Mouse (Mus musculus): ENCODE data around the gene Prkcd. TPM values are rescaled to one million over a fixed set of nuclear protein-coding genes. Genes with fewer than 3 reads are reported as not detected.

Prkcd gene
- 23.6 TPM for polyA plus RNA-seq (2012; fragmentation: generic; extraction: Trizol)

GRCm38 (mm10) chr14:30625856-30626726 is at the start of gene Prkcd:
Gene Prkcd (minus strand): TSS chr14:30626210.
- Histone ChIP-seq H3K4me2 (ENCODE audit: low read depth) (peak within 1 kb of the TSS; percentile 65), H3ac (ENCODE audit: control insufficient read depth, insufficient read length) (peak within 1 kb of the TSS; percentile 45), H3K79me2 (ENCODE audit: control insufficient read depth, insufficient read depth) (peaks cover 23% of the 10 kb centered on the region), H3K27me3 (ENCODE audit: control insufficient read depth, insufficient read depth, insufficient read length) (no peaks in the 10 kb centered on the region), H3K4me3 (peak within 1 kb of the TSS; percentile 85), H3K36me3 (ENCODE audit: control insufficient read depth, insufficient read depth) (no peaks in the 10 kb centered on the region)
- TF ChIP-seq MYOD1 (IDR thresholded peaks at IDR 0.05; ENCODE audit: control insufficient read depth in 1 of 3, insufficient read length in 2 of 3, low read depth in 2 of 3) = peak in 1 of 3 experiments; percentile 53
- TF ChIP-seq REST (IDR thresholded peaks at IDR 0.05; ENCODE audit: insufficient read depth, insufficient read length) = no peak
- TF ChIP-seq POLR2AphosphoS2 (IDR thresholded peaks at IDR 0.05; ENCODE audit: insufficient read length, low read depth) = peak; percentile 52
- no peak for TF ChIP-seq TCF12 (IDR thresholded peaks at IDR 0.05; ENCODE audit: insufficient read depth, poor library complexity, severe bottlenecking)
- TF ChIP-seq MYOG (IDR thresholded peaks at IDR 0.05; ENCODE audit: control insufficient read depth in 1 of 3, insufficient read depth in 1 of 3, insufficient read length in 2 of 3, low read depth in 2 of 3) = peak in 2 of 3 experiments; percentile 31 to 57
- TF ChIP-seq E2F4 (IDR thresholded peaks at IDR 0.05; ENCODE audit: insufficient read depth) = no peak
- TF ChIP-seq POLR2A (IDR thresholded peaks at IDR 0.05; ENCODE audit: insufficient read length, low read depth) = peak; percentile 64

GRCm38 (mm10) chr14:30674947-30675346 is 48.9 kb upstream of the Prkcd start:
- no peak overlapping the region for H3ac ChIP-seq (ENCODE audit: control insufficient read depth, insufficient read length)

GRCm38 (mm10) chr14:30671986-30672312 is 45.9 kb upstream of the Prkcd start:
- Histone ChIP-seq H3K27me3 (ENCODE audit: control insufficient read depth, insufficient read depth, insufficient read length) (no peaks in the 10 kb centered on the region), H3K4me3 (no peak overlapping the region), H3K79me2 (ENCODE audit: control insufficient read depth, insufficient read depth) (no peaks in the 10 kb centered on the region), H3K36me3 (ENCODE audit: control insufficient read depth, insufficient read depth) (peaks cover 17% of the 10 kb centered on the region), H3K4me2 (ENCODE audit: low read depth) (no peak overlapping the region), H3ac (ENCODE audit: control insufficient read depth, insufficient read length) (no peak overlapping the region)
- TF ChIP-seq TCF12 (IDR thresholded peaks at IDR 0.05; ENCODE audit: insufficient read depth, poor library complexity, severe bottlenecking) = no peak
- no peak for TF ChIP-seq USF1 (IDR thresholded peaks at IDR 0.05; ENCODE audit: low read depth)
- no peak for TF ChIP-seq MAX (IDR thresholded peaks at IDR 0.05; ENCODE audit: low read depth)
- no peak for TF ChIP-seq POLR2A (IDR thresholded peaks at IDR 0.05; ENCODE audit: insufficient read length, low read depth)
- TF ChIP-seq TCF3 (IDR thresholded peaks at IDR 0.05; ENCODE audit: insufficient read length, low read depth) = no peak
- no peak for TF ChIP-seq SRF (IDR thresholded peaks at IDR 0.05; ENCODE audit: control insufficient read depth, insufficient read length, low read depth)
- TF ChIP-seq E2F4 (IDR thresholded peaks at IDR 0.05; ENCODE audit: insufficient read depth) = no peak
- no peak for TF ChIP-seq CEBPB (IDR thresholded peaks at IDR 0.05; ENCODE audit: insufficient read depth, poor library complexity, severe bottlenecking)
- no peak for TF ChIP-seq MYOG (IDR thresholded peaks at IDR 0.05; ENCODE audit: control insufficient read depth in 1 of 3, insufficient read depth in 1 of 3, insufficient read length in 2 of 3, low read depth in 2 of 3)

More at GRCm38 (mm10) chr14:30674947-30675346, 48.9 kb upstream of the Prkcd start:
- H3K36me3 ChIP-seq (ENCODE audit: control insufficient read depth, insufficient read depth) = peaks cover 21% of the 10 kb centered on the region
- H3K79me2 ChIP-seq (ENCODE audit: control insufficient read depth, insufficient read depth) = no peaks in the 10 kb centered on the region
- H3K4me3 ChIP-seq = no peak overlapping the region
- no peak overlapping the region for H3K4me2 ChIP-seq (ENCODE audit: low read depth)
- no peaks in the 10 kb centered on the region for H3K27me3 ChIP-seq (ENCODE audit: control insufficient read depth, insufficient read depth, insufficient read length)
- no peak for TF ChIP-seq MYOG (IDR thresholded peaks at IDR 0.05; ENCODE audit: control insufficient read depth in 1 of 3, insufficient read depth in 1 of 3, insufficient read length in 2 of 3, low read depth in 2 of 3)
- TF ChIP-seq POLR2AphosphoS2 (IDR thresholded peaks at IDR 0.05; ENCODE audit: insufficient read length, low read depth) = no peak
- TF ChIP-seq USF1 (IDR thresholded peaks at IDR 0.05; ENCODE audit: low read depth) = no peak
- no peak for TF ChIP-seq E2F4 (IDR thresholded peaks at IDR 0.05; ENCODE audit: insufficient read depth)
- no peak for TF ChIP-seq POLR2A (IDR thresholded peaks at IDR 0.05; ENCODE audit: insufficient read length, low read depth)

- TF ChIP-seq POLR2A (IDR thresholded peaks at IDR 0.05; ENCODE audit: insufficient read length, low read depth) = no peak
- TF ChIP-seq SRF (IDR thresholded peaks at IDR 0.05; ENCODE audit: control insufficient read depth, insufficient read length, low read depth) = no peak
- no peak for TF ChIP-seq POLR2AphosphoS2 (IDR thresholded peaks at IDR 0.05; ENCODE audit: insufficient read length, low read depth)
- no peak for TF ChIP-seq TCF12 (IDR thresholded peaks at IDR 0.05; ENCODE audit: insufficient read depth, poor library complexity, severe bottlenecking)
- no peak for TF ChIP-seq MYOD1 (IDR thresholded peaks at IDR 0.05; ENCODE audit: control insufficient read depth in 1 of 3, insufficient read length in 2 of 3, low read depth in 2 of 3)
- TF ChIP-seq REST (IDR thresholded peaks at IDR 0.05; ENCODE audit: insufficient read depth, insufficient read length) = no peak
- TF ChIP-seq MAX (IDR thresholded peaks at IDR 0.05; ENCODE audit: low read depth) = no peak
- no peak for TF ChIP-seq E2F4 (IDR thresholded peaks at IDR 0.05; ENCODE audit: insufficient read depth)
- no peak for TF ChIP-seq TCF3 (IDR thresholded peaks at IDR 0.05; ENCODE audit: insufficient read length, low read depth)
- no peak for TF ChIP-seq MYOG (IDR thresholded peaks at IDR 0.05; ENCODE audit: control insufficient read depth in 1 of 3, insufficient read depth in 1 of 3, insufficient read length in 2 of 3, low read depth in 2 of 3)
- TF ChIP-seq CEBPB (IDR thresholded peaks at IDR 0.05; ENCODE audit: insufficient read depth, poor library complexity, severe bottlenecking) = no peak
- no peak for TF ChIP-seq USF1 (IDR thresholded peaks at IDR 0.05; ENCODE audit: low read depth)
Measured at GRCm38 (mm10) chr14:30671095-30671985, 45.3 kb upstream of the Prkcd start.

More at GRCm38 (mm10) chr14:30671095-30671985, 45.3 kb upstream of the Prkcd start:
- Histone ChIP-seq H3ac (ENCODE audit: control insufficient read depth, insufficient read length) (no peak overlapping the region), H3K4me2 (ENCODE audit: low read depth) (peak overlapping the region; percentile 16), H3K27me3 (ENCODE audit: control insufficient read depth, insufficient read depth, insufficient read length) (no peaks in the 10 kb centered on the region), H3K79me2 (ENCODE audit: control insufficient read depth, insufficient read depth) (no peaks in the 10 kb centered on the region), H3K4me3 (no peak overlapping the region), H3K36me3 (ENCODE audit: control insufficient read depth, insufficient read depth) (peaks cover 17% of the 10 kb centered on the region)

Measured in myocyte (in vitro differentiated cells).